Mouse (Mus musculus) ES-E14 (cell line): ENCODE measurements around the gene Ccl8.

ENCODE experiments used
- CHD2 ChIP-seq: IDR thresholded peaks from 2 replicates; pipeline ENCODE4 v1.6.1; 2014; ENCODE audit warnings: mild to moderate bottlenecking, low read depth, low read length, inconsistent platforms
- HCFC1 ChIP-seq: IDR thresholded peaks from 2 replicates; pipeline ENCODE4 v1.6.1; 2012; ENCODE audit warnings: low read length, inconsistent platforms, borderline replicate concordance; ENCODE audit not compliant: insufficient read depth
- MAFK ChIP-seq: IDR thresholded peaks from 2 replicates; pipeline ENCODE4 v1.6.1; 2014; ENCODE audit warnings: mild to moderate bottlenecking, low read depth, low read length, inconsistent platforms; ENCODE audit not compliant: insufficient read depth
- ZC3H11A ChIP-seq: IDR thresholded peaks from 2 replicates; pipeline ENCODE4 v1.6.1; 2012; ENCODE audit warnings: low read depth, mild to moderate bottlenecking, inconsistent platforms, low read length, borderline replicate concordance
- ZNF384 ChIP-seq: IDR thresholded peaks from 2 replicates; pipeline ENCODE4 v1.6.1; 2012; ENCODE audit warnings: low read depth, low read length, inconsistent platforms

- TF ChIP-seq CHD2 = no peak
- TF ChIP-seq MAFK = no peak
- no peak for TF ChIP-seq ZNF384
- TF ChIP-seq HCFC1 = no peak
- TF ChIP-seq ZC3H11A = no peak
Measured at GRCm38 (mm10) chr11:82080865-82081264, 34.1 kb upstream of the Ccl8 start.
